Mouse (Mus musculus): ENCODE measurements around the gene Pknox2.

Gene Pknox2

DNA sequence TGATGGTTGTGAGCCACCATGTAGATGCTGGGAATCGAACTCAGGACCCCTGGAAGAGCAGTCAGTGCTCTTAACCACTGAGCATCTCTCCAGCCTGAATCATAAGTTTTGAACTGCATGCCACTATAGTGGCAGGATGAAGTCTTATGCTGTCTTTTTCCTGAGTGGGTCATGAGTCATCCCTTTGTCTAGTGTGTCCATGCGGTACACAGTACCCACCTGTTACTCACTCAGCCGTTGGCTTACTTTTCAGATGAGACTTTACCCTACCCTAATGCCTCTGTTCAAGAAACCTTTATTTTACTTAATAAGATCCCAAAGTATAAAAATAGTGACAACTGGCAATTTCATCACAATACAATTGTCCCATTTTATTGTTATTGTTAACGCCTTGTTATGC is 95.5 kb downstream of the Pknox2 start:
- no peak for DNase-seq (ENCODE audit: low read depth, low spot score)

- DNase-seq (ENCODE audit: low read depth, low spot score): no peak
Measured at GRCm38 (mm10) chr9:37047490-37047889, 99.7 kb downstream of the Pknox2 start.

GRCm38 (mm10) chr9:37045875-37046274 is 101.3 kb downstream of the Pknox2 start:
- no peak for DNase-seq (ENCODE audit: low read depth, low spot score)

DNA sequence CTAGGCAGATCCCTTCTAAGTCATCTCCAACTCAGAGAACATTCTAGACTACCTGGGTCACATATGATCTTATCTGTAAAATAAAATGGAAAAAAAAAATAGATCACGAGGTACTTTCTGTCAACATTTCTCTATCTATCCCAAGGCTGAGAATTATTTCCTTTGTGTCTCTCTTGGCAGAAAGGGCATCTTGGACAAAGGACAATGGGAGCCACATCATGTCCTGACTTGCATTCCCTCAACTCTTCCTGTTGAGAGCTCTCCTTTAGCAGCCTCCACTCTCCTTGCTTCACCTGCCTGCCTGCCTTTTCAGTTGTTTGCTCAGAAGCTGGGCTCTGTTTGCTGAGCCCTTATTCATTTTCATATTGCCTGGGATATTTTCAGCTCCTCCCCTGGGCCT is 103.0 kb downstream of the Pknox2 start:
- no peak for DNase-seq (ENCODE audit: low read depth, low spot score)

DNA sequence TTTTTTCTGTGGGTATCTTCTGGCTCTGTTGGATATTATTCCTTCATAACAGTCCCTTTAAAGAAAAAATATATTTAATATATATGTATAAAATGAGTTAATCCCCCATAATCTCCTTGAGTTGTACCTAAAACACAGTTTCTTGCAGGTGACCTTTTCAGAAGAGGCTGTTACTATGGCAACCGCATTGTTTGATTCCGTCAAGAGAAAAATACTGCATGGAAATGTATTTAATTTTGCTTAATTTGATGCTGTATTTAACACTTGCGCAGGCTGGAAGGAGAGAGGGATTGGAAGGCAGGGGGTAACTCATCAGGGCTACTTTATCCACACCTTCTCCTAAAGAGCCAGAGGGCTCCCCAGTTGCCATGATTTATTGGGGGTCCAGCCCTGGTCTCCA is 108.3 kb downstream of the Pknox2 start:
- no peak for DNase-seq (ENCODE audit: low read depth, low spot score)

DNA sequence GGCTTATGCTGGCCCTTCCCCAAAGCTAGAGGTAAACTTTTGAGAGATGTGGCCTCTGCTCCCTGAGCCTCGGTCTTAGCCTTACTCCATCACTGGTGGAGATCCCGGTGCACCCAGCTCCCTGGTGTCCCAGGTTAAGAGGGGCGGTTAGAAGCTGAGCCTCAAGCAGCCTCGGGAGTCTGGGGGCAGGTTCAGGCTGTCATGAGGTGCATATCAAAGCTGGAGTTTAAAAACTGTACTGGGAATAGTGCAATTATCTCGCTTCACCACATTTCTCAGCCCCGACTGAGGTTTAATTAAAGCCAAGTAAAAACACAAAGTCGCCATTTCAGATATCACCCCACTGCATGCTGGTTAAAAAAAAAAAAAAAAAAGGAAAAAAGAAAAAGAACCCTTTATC is 108.8 kb downstream of the Pknox2 start:
- DNase-seq (ENCODE audit: low read depth, low spot score): no peak

DNA sequence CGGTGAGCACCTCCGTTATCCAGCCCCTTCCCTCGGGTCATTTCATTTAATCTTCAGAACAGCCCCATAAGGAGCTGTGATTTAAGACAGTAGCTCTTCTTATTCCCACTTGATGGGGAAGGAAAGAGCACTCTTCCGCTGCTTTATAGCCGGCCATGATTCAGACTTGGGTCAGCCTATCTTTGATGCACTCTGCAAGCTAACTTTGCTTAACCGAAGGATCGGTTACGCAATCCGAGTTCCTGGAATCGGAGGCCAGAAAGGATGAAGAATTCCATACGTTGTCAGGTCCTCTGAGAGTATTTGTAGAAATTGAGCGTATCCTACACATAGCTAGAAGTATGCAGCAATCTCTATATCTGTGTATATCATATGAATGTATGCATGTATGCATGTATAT is 109.8 kb downstream of the Pknox2 start:
- no peak for DNase-seq (ENCODE audit: low read depth, low spot score)

DNA sequence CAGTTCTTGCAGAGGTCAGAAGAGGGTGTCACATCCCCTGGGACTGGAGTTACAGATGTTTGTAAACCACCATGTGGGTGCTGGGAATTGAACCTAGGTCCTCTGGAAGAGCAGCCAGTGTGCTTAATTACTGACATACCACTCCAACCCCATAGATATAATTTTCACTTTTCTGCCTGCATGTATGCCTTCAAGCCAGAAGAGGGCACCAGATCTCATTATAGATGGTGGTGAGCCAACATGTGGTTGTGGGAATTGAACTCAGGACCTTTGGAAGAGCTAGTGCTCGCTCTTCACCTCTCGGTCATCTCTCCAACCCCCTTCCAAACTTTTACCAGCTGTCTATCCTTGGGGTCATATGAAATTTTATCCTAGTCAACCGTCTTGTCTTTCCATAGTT is 112.0 kb downstream of the Pknox2 start:
- no peak for DNase-seq (ENCODE audit: low read depth, low spot score)

GRCm38 (mm10) chr9:37034316-37034715 is 112.9 kb downstream of the Pknox2 start:
- DNase-seq (ENCODE audit: low read depth, low spot score): no peak

- DNase-seq (ENCODE audit: low read depth, low spot score): no peak
Measured at GRCm38 (mm10) chr9:37030347-37031213, 116.6 kb downstream of the Pknox2 start.

DNA sequence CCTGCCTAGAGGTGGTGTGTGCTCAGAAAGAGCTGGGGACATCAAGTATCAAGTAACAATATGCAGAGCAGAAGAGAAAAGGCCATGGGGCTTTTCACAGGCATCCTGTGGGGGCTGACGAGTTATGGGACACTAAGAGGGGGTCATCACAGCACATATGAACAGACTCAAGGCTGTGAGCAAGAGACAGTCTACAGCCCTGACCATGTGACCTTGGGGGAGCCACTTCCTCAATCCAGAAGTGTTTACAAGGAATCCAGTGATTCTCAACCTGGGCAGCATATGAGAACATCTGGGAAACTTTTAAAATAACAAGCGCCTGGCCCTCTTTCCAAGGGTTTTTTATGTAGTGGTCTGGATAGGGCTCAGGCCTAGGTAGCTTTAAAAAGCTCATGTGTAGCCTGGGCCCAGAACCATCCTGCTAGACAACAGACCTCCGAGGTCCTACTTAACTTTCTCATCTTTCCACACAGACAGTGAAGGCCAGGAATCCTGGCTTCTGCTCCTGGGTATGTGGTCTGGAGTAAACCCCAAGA is 117.3 kb downstream of the Pknox2 start:
- DNase-seq (ENCODE audit: low read depth, low spot score): no peak

DNA sequence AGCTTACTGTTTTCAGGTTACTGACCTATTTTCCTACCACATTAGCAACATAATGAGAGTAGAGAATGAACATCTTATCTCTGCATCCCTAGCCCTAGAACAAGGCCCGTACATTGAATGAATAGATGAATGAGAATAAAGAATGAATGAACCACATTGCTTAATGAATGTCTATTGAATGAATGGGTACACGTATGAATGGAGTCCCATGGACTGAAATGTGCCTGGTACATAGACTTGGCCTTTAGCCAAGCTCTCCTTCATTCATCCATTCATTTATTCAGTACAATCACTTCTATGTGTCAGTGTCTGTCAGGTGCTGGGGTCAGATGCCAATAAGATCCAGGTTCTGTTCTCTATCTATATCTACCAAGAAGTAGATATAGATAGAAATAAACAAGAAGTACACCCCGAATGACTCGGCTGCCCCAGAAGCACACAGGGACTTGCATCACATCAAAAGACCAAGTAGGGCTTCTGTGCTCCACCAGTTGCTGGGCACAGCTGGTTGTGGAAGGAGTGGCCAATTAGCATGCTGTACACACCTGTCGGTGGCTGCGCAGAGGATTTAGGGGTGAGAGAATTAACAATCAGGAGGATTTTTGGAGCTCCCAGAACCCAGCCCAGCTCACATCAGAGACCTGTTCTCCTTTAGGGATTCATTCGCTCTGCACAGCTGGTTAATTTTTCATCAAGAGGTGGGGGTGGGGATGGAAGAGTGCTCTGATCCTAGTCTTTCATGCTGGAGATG is 119.2 kb downstream of the Pknox2 start:
- DNase-seq (ENCODE audit: low read depth, low spot score): no peak

- no peak for DNase-seq (ENCODE audit: low read depth, low spot score)
Measured at GRCm38 (mm10) chr9:37025913-37026312, 121.3 kb downstream of the Pknox2 start.

- DNase-seq (ENCODE audit: low read depth, low spot score): no peak
Measured at GRCm38 (mm10) chr9:37021586-37022230, 125.5 kb downstream of the Pknox2 start.

GRCm38 (mm10) chr9:37018154-37018553 is 129.1 kb downstream of the Pknox2 start:
- DNase-seq (ENCODE audit: low read depth, low spot score): no peak

DNA sequence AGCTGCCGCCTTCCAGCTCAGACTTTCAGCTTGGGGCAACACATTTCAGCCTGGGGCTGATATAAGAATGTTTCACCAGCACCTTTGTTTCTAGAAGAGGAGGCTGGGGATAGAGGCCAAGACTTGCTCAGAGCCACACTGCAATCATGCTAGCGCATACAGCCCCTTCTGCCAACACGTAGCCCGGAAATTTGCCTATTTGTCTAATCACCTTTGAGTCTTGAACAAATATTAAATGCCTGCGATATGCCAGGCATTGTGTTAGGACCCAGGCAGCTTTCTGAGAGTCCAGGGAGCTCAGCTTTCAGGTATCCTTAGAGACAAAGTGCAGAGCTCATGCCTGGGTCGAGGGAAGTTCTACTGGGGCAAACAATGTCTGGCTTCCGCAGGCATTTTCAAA is 130.0 kb downstream of the Pknox2 start:
- no peak for DNase-seq (ENCODE audit: low read depth, low spot score)

DNA sequence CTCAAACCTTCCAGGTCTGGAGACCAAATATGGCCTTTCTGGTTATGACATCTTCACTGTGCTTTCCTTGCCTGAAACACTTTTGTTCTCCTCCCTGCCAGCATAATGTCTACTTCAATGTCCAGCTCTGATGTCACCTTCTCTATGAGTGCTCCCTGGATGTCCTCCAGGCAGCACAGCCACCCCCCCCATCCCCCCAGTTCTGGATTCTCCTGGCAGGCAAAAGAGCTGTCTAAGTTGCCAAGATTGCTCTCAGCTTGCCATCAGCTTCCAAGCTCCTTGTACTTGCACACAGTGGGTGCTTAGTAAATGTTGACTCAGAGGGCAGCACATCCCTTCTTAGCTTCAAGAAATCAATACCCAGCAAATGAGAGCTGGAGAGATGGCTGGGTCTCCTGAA is 131.0 kb downstream of the Pknox2 start:
- no peak for DNase-seq (ENCODE audit: low read depth, low spot score)

DNA sequence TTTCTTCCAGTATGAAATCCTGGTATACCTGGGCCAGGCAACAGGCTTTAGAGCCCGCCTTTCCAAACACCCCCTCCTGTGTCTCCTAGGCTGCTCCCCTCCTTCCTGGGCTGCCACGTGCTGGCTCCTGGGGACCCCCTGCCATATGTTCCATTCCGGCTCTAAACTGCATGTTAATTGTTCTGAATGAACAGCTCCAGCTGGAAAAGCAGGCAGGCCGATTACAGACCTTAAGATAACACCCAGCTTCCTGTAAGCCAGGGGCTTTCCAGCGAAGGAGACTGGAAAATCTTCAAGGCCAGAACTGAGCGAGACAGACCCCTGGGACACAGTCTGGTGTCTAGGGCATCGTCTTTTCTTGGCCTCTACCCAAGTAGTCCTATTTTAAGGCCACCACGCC is 133.6 kb downstream of the Pknox2 start:
- DNase-seq (ENCODE audit: low read depth, low spot score): no peak

DNA sequence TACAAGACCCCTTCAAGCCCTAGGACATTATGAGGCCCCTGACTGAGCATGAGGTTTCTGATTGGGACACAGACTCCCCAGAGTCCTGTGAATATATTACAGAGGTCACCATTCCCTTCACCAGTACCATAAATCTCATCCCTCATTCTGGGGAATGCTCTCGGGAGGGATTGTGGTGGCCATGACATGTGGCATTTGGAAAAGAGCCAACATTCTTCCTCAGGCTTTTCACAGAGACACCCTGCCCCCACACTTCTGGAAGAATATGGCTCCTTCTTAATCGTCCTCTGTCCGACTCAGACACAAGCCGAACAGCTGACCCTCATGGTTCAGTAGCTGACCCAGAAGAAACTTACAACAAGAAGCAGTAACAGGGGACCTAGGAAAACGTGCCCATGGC is 139.1 kb downstream of the Pknox2 start:
- no peak for DNase-seq (ENCODE audit: low read depth, low spot score)

GRCm38 (mm10) chr9:37004676-37005075 is 142.5 kb downstream of the Pknox2 start:
- DNase-seq (ENCODE audit: low read depth, low spot score): no peak

DNA sequence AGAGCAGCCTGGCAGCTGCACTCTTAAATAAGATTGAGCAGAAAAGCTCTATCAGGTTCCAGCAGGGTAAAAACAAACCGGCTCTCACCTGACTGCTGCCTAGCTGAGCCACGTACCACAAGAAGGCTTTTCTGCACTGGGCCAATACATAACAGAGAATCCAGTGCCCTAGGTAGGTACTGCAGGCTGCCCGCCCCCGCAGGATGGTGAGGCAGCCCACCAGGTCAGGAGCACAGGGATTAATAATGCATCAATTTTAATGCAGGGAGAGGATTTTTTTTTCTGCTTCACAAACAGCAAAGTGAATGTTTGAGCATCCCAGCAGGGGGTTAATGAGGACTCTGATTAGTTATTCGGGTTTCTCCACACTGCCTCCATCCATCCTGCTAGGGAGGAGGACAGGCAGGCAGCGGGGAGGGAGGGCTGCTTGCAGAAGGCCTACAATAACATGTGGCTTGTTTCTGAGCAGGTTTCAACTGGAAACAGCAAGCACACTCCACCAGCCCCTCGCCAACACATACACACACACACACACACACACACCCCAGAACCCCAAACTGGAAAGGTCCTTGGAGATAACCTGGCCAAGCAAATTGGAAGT is 145.2 kb downstream of the Pknox2 start:
- DNase-seq (ENCODE audit: low read depth, low spot score): no peak

GRCm38 (mm10) chr9:36999393-36999792 is 147.8 kb downstream of the Pknox2 start:
- DNase-seq (ENCODE audit: low read depth, low spot score): no peak
